Mouse (Mus musculus): ENCODE data around the gene Frat2. TPM values are rescaled to one million over a fixed set of nuclear protein-coding genes. Genes with fewer than 3 reads are reported as not detected.

Frat2 gene
- total and polyA plus RNA-seq, 2 experiments from 2014 or later = 7.3 to 9.0 TPM

DNA sequence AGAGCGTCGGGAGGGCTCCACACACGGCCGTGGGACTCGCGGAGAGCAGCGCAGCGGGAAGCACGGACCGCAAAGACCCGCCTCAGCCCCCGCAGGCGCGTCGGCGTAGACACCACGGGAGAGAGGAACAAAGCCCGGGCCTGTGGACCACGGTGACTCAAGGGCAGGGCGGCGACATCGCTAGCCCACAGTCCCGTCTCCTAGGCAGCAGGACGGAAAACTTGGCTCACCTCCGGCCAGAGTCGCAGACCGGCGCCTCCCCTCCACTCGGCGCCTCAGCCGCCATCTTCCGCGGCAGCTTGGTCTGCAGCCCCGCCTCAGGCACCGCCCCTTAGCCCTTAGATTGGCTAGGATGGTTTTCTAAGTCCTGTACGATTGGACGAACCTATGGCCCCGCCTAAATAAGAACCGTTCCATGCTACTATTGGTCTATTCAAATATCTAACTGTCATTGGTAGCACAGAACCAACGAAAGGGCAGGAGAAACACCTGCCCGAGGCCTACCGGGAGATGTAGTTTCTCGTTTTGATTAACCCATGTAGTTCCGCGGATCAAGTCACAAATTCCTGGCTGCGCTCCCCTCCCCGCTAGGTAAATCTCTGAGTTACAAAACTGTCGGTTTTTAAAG is 46.1 kb downstream of the Frat2 start, which contains the start of gene Arhgap19:
Gene Arhgap19 (minus strand): TSS at position 306 of the 628 bp plus-strand sequence.
- Histone ChIP-seq H3K9me3 (ENCODE audit: low read length) (no peaks in the 10 kb centered on the region), H3K4me2 (ENCODE audit: low read depth, low read length) (peak within 1 kb of the TSS; percentile 94), H3K36me3 (ENCODE audit: insufficient read depth, low read length) (no peaks in the 10 kb centered on the region), H3K9ac (replicated peaks; ENCODE audit: low read length) (peak within 1 kb of the TSS; percentile 63), H3K4me3 (ENCODE audit: low read length) (peak within 1 kb of the TSS; percentile 88), H3K4me1 (ENCODE audit: insufficient read depth, low read length) (no peaks in the 10 kb centered on the region), H3K27ac (peak within 1 kb of the TSS; percentile 58; the same call in 1 of the 2 replicates), H3K27me3 (ENCODE audit: insufficient read depth, low read length) (no peaks in the 10 kb centered on the region)
- DNase-seq (ENCODE audit: low spot score) (peak; percentile 97), ATAC-seq (peak; percentile 100)
- WGBS = 2% methylated on average over 47 of the region's 48 CpGs
- no peak for TF ChIP-seq CTCF (IDR thresholded peaks at IDR 0.05; ENCODE audit: low read depth)

DNA sequence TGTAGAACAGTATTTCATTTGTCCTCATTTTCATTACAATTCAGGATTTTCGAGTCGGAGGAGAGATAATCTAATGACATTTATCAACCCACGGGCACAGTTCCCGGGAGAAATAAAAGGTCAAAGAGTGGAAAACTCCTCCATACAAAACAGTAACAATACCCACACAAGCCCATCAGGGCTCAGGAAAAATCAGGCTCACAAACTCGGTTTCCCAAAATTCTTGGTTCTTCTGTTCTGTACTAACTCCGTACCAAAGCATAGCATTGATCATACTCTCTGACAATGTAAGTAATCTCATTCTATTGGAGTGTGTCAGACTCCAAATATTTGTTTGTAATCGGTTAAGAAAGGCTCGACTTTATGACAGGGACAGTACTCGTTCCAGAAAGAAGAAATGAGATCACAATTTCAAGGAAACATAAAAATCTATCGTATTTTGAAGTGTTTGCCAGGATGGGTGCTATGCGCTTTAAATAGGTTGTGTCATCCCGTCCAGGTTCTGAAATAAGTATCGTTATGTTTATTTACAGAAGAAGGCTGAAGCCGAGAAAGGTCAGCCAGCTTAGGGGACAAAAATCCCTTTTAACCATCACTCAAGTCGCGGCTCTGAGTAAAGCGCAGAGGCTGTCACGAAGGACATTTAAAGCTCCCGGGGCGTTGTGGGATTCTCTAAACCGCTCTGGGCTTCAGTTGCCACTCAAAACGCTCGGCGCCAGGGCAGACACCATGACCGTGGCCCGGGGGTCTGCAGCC is 46.8 kb downstream of the Frat2 start:
- Histone ChIP-seq H3K9ac (replicated peaks; ENCODE audit: low read length) (peak overlapping the region; percentile 63), H3K9me3 (ENCODE audit: low read length) (no peaks in the 10 kb centered on the region), H3K27me3 (ENCODE audit: insufficient read depth, low read length) (no peaks in the 10 kb centered on the region), H3K4me1 (ENCODE audit: insufficient read depth, low read length) (no peaks in the 10 kb centered on the region), H3K4me3 (ENCODE audit: low read length) (peak overlapping the region; percentile 88), H3K36me3 (ENCODE audit: insufficient read depth, low read length) (no peaks in the 10 kb centered on the region), H3K4me2 (ENCODE audit: low read depth, low read length) (peak overlapping the region; percentile 94), H3K27ac (peak overlapping the region; percentile 58; the same call in 1 of the 2 replicates)
- TF ChIP-seq CTCF (IDR thresholded peaks at IDR 0.05; ENCODE audit: low read depth) = no peak
- WGBS = 4% methylated on average over 26 of the region's 26 CpGs
- ATAC-seq = no peak
- DNase-seq (ENCODE audit: low spot score) = peak; percentile 3

- no peaks in the 10 kb centered on the region for H3K9me3 ChIP-seq (ENCODE audit: low read length)
- H3K4me3 ChIP-seq (ENCODE audit: low read length) = no peak overlapping the region
- TF ChIP-seq CTCF (IDR thresholded peaks at IDR 0.05; ENCODE audit: low read depth) = no peak
- ATAC-seq (no peak), DNase-seq (ENCODE audit: low spot score) (no peak)
- WGBS = 37% methylated on average over 6 of the region's 6 CpGs
- no peaks in the 10 kb centered on the region for H3K27me3 ChIP-seq (ENCODE audit: insufficient read depth, low read length)
- no peak overlapping the region for H3K27ac ChIP-seq
- peak overlapping the region; percentile 94 for H3K4me2 ChIP-seq (ENCODE audit: low read depth, low read length)
- H3K36me3 ChIP-seq (ENCODE audit: insufficient read depth, low read length) = no peaks in the 10 kb centered on the region
- H3K4me1 ChIP-seq (ENCODE audit: insufficient read depth, low read length) = no peaks in the 10 kb centered on the region
- H3K9ac ChIP-seq (replicated peaks; ENCODE audit: low read length) = no peak overlapping the region
These were observed 47.5 kb downstream of the Frat2 start for GRCm38 (mm10) chr19:41800451-41800850.

GRCm38 (mm10) chr19:41797536-41797935 is 50.4 kb downstream of the Frat2 start:
- Histone ChIP-seq H3K9ac (replicated peaks; ENCODE audit: low read length) (no peak overlapping the region), H3K9me3 (ENCODE audit: low read length) (no peaks in the 10 kb centered on the region), H3K27ac (no peak overlapping the region), H3K4me3 (ENCODE audit: low read length) (no peak overlapping the region), H3K4me2 (ENCODE audit: low read depth, low read length) (no peak overlapping the region), H3K36me3 (ENCODE audit: insufficient read depth, low read length) (no peaks in the 10 kb centered on the region), H3K27me3 (ENCODE audit: insufficient read depth, low read length) (no peaks in the 10 kb centered on the region), H3K4me1 (ENCODE audit: insufficient read depth, low read length) (no peaks in the 10 kb centered on the region)
- TF ChIP-seq CTCF (IDR thresholded peaks at IDR 0.05; ENCODE audit: low read depth) = no peak
- DNase-seq (ENCODE audit: low spot score) (no peak), ATAC-seq (no peak)
- 94% methylated on average over 6 of the region's 6 CpGs for WGBS

DNA sequence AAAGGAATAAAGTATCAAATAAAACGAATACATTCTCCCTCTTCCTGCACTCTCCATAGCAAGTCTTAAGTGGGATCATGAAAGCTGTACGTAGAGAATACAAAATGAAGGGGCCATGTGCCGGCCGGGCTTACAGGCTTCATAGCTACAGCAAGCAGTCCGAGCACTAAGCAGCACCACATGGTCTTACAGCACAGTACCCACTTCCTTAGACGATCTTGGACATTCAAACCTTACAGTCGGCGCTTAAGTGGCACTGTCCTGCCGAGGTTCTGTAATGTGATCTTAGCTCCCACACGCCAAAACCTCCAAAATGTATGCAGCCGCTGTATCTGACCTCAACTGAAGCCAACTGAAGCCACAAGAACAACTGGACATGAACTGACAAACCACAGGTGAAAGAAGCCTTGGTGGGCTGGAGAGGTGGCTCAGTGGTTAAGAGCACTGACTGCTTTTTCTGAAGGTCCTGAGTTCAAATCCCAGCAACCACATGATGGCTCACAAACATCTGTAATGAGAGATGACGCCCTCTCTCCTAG is 51.1 kb downstream of the Frat2 start:
- ATAC-seq (no peak), DNase-seq (ENCODE audit: low spot score) (no peak)
- Histone ChIP-seq H3K9ac (replicated peaks; ENCODE audit: low read length) (no peak overlapping the region), H3K27me3 (ENCODE audit: insufficient read depth, low read length) (no peaks in the 10 kb centered on the region), H3K9me3 (ENCODE audit: low read length) (no peaks in the 10 kb centered on the region), H3K36me3 (ENCODE audit: insufficient read depth, low read length) (no peaks in the 10 kb centered on the region), H3K27ac (no peak overlapping the region), H3K4me2 (ENCODE audit: low read depth, low read length) (no peak overlapping the region), H3K4me1 (ENCODE audit: insufficient read depth, low read length) (no peaks in the 10 kb centered on the region), H3K4me3 (ENCODE audit: low read length) (no peak overlapping the region)
- no peak for TF ChIP-seq CTCF (IDR thresholded peaks at IDR 0.05; ENCODE audit: low read depth)
- WGBS = 88% methylated on average over 12 of the region's 12 CpGs

GRCm38 (mm10) chr19:41796148-41796760 is 51.7 kb downstream of the Frat2 start:
- TF ChIP-seq CTCF (IDR thresholded peaks at IDR 0.05; ENCODE audit: low read depth) = no peak
- 73% methylated on average over 3 of the region's 3 CpGs for WGBS
- H3K4me1 ChIP-seq (ENCODE audit: insufficient read depth, low read length) = no peaks in the 10 kb centered on the region
- no peaks in the 10 kb centered on the region for H3K9me3 ChIP-seq (ENCODE audit: low read length)
- no peak overlapping the region for H3K4me2 ChIP-seq (ENCODE audit: low read depth, low read length)
- H3K4me3 ChIP-seq (ENCODE audit: low read length) = no peak overlapping the region
- ATAC-seq (no peak), DNase-seq (ENCODE audit: low spot score) (no peak)
- H3K9ac ChIP-seq (replicated peaks; ENCODE audit: low read length) = no peak overlapping the region
- no peaks in the 10 kb centered on the region for H3K27me3 ChIP-seq (ENCODE audit: insufficient read depth, low read length)
- H3K27ac ChIP-seq = no peak overlapping the region
- H3K36me3 ChIP-seq (ENCODE audit: insufficient read depth, low read length) = no peaks in the 10 kb centered on the region

Other genes starting within 250 kb of the Frat2 start
- gene Slit1, start 104.5 kb downstream of the Frat2 start, total RNA-seq (2014; rRNA removed) = 69.2 and 78.5 TPM in 2 replicates
- 10.8 and 13.3 TPM in 2 replicates for gene Slit1, start 104.5 kb downstream of the Frat2 start, polyA plus RNA-seq (2015; fragmentation: Nextera tagmentation; extraction: Ambion mirVana)
- gene Arhgap19, start 46.1 kb downstream of the Frat2 start, total RNA-seq (2014; rRNA removed) = 5.4 and 5.5 TPM in 2 replicates
- 3.9 and 4.4 TPM in 2 replicates for gene Arhgap19, start 46.1 kb downstream of the Frat2 start, polyA plus RNA-seq (2015; fragmentation: Nextera tagmentation; extraction: Ambion mirVana)
- gene Frat1, start 18.2 kb downstream of the Frat2 start, total RNA-seq (2014; rRNA removed) = 26.6 and 33.8 TPM in 2 replicates
- gene Frat1, start 18.2 kb downstream of the Frat2 start, polyA plus RNA-seq (2015; fragmentation: Nextera tagmentation; extraction: Ambion mirVana) = 24.4 and 27.0 TPM in 2 replicates
- 19.2 and 21.9 TPM in 2 replicates for gene Rrp12, start 48.0 kb upstream of the Frat2 start, total RNA-seq (2014; rRNA removed)
- 11.9 and 12.3 TPM in 2 replicates for gene Rrp12, start 48.0 kb upstream of the Frat2 start, polyA plus RNA-seq (2015; fragmentation: Nextera tagmentation; extraction: Ambion mirVana)
- 539 and 558 TPM in 2 replicates for gene Pgam1, start 63.8 kb upstream of the Frat2 start, total RNA-seq (2014; rRNA removed)
- gene Pgam1, start 63.8 kb upstream of the Frat2 start, polyA plus RNA-seq (2015; fragmentation: Nextera tagmentation; extraction: Ambion mirVana) = 629 and 638 TPM in 2 replicates
- gene Exosc1, start 85.3 kb upstream of the Frat2 start, total RNA-seq (2014; rRNA removed) = 13.5 and 21.1 TPM in 2 replicates
- 64.8 and 69.4 TPM in 2 replicates for gene Exosc1, start 85.3 kb upstream of the Frat2 start, polyA plus RNA-seq (2015; fragmentation: Nextera tagmentation; extraction: Ambion mirVana)
- 65.1 and 73.7 TPM in 2 replicates for gene Zdhhc16, start 85.3 kb upstream of the Frat2 start, total RNA-seq (2014; rRNA removed)
- gene Zdhhc16, start 85.3 kb upstream of the Frat2 start, polyA plus RNA-seq (2015; fragmentation: Nextera tagmentation; extraction: Ambion mirVana) = 81.9 and 89.4 TPM in 2 replicates
- gene Mms19, start 133.0 kb upstream of the Frat2 start, total RNA-seq (2014; rRNA removed) = 54.8 and 66.1 TPM in 2 replicates
- 25.9 and 28.8 TPM in 2 replicates for gene Mms19, start 133.0 kb upstream of the Frat2 start, polyA plus RNA-seq (2015; fragmentation: Nextera tagmentation; extraction: Ambion mirVana)
- gene Ubtd1, start 133.6 kb upstream of the Frat2 start, total RNA-seq (2014; rRNA removed) = 19.9 and 22.4 TPM in 2 replicates
- gene Ubtd1, start 133.6 kb upstream of the Frat2 start, polyA plus RNA-seq (2015; fragmentation: Nextera tagmentation; extraction: Ambion mirVana) = 13.4 and 14.1 TPM in 2 replicates
- gene Ankrd2, start 187.9 kb upstream of the Frat2 start, total RNA-seq (2014; rRNA removed) = 0.42 TPM in 1 of 2 replicates, not detected in the other
- 0.97 and 1.5 TPM in 2 replicates for gene Ankrd2, start 187.9 kb upstream of the Frat2 start, polyA plus RNA-seq (2015; fragmentation: Nextera tagmentation; extraction: Ambion mirVana)
- 2.2 and 3.6 TPM in 2 replicates for gene Hoga1, start 197.5 kb upstream of the Frat2 start, total RNA-seq (2014; rRNA removed)
- gene Hoga1, start 197.5 kb upstream of the Frat2 start, polyA plus RNA-seq (2015; fragmentation: Nextera tagmentation; extraction: Ambion mirVana) = 3.9 and 4.6 TPM in 2 replicates
- gene 4933411K16Rik, start 204.1 kb upstream of the Frat2 start, total RNA-seq (2014; rRNA removed) = 0.61 and 1.6 TPM in 2 replicates
- not detected in 2 replicates for gene 4933411K16Rik, start 204.1 kb upstream of the Frat2 start, polyA plus RNA-seq (2015; fragmentation: Nextera tagmentation; extraction: Ambion mirVana)
- 42.9 and 48.5 TPM in 2 replicates for gene Morn4, start 238.2 kb upstream of the Frat2 start, total RNA-seq (2014; rRNA removed)
- gene Morn4, start 238.2 kb upstream of the Frat2 start, polyA plus RNA-seq (2015; fragmentation: Nextera tagmentation; extraction: Ambion mirVana) = 98.0 and 108 TPM in 2 replicates
- gene Pi4k2a, start 242.3 kb upstream of the Frat2 start, total RNA-seq (2014; rRNA removed) = 18.3 and 21.7 TPM in 2 replicates
- 33.9 and 36.4 TPM in 2 replicates for gene Pi4k2a, start 242.3 kb upstream of the Frat2 start, polyA plus RNA-seq (2015; fragmentation: Nextera tagmentation; extraction: Ambion mirVana)